Mouse (Mus musculus) mature B cell (primary cell): ENCODE data around the gene Zc3h12c.

Experiments
- in situ Hi-C: fragments of 300-500 bp; cut with MboI; formaldehyde crosslinking; loops from 2 replicates; pipeline ENCODE4 v1.14.3; 2019

Zc3h12c gene

GRCm38 (mm10) chr9:52167084-52167483, 1.3 kb downstream of the Zc3h12c start:
- in situ Hi-C loops = loop anchor here (10.0 kb wide), 1 partner anchor 108 kb away; no protein-coding TSS in a partner anchor

GRCm38 (mm10) chr9:52165706-52166090, 2.7 kb downstream of the Zc3h12c start:
- in situ Hi-C loops = loop anchor here (10.0 kb wide), 1 partner anchor 109 kb away; no protein-coding TSS in a partner anchor

DNA sequence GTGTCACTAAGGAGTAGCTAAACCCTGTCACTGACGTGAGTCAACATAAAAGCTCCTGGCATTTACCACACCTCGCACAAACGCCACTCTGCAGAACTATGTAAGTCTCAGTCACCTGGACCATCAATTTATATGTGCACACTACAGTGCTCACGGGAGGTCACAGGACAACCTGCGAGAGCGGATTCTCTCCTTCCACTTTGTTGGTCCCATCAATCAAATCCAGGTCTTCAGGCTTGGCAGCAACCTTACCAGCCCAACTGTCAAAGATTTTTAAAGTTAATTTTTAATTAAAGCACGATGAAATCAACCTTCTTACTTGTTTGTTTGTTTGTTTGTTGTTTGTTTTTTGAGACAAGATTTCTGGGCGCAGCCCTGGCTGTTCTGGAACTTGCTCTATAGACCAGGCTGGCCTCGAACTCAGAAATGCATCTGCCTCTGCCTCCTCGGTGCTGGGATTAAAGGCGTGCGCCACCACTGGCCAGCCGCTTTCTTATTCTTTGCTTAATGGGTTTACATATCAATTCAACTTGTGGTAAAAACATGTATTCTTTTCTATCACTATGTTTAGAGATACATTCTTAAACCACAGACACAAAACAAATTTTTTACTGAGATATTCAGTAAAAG, 3.2 kb downstream of the Zc3h12c start:
- in situ Hi-C loops = loop anchor here (10.0 kb wide), 1 partner anchor 110 kb away; no protein-coding TSS in a partner anchor

DNA sequence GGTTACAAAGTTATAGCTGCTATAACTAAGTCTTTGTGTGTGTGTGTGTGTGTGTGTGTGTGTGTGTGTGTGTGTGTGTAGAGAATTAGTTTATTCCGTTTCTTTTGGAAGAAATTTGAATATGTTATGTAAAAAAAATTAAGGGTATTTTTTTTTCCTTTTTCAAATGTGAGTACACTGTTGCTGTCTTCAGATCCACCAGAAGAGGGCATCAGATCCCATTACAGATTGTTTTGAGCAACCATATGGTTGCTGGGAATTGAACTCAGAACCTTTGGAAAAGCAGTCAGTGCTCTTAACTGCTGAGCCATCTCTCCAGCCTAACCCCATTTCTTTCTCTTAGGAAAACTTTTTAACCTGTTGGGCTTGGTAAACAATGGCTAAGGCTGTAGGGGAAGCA, 7.9 kb downstream of the Zc3h12c start:
- in situ Hi-C loops = loop anchor here (10.0 kb wide), 1 partner anchor 114 kb away; no protein-coding TSS in a partner anchor

GRCm38 (mm10) chr9:52158561-52158960, 9.8 kb downstream of the Zc3h12c start:
- in situ Hi-C loops = no loop called here

DNA sequence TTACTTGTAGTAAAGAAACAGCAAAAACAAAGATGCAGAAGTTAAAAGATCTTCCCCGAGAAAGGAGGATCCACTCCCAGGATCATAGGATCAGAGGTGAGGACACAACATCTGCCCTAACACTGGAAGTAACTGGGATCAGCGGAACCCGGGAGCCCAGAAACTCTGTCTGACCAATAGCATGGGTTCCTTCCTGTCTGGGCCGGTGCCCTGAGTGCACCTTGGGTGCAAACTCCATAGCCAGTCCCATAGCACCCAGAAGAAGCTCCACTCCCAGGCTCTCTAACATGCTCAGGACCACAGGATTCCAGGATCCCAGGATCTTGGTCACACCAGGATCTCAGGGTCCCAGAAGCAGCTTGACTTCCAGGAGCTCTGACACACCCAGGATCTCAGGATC, 13.0 kb downstream of the Zc3h12c start:
- in situ Hi-C loops = no loop called here

DNA sequence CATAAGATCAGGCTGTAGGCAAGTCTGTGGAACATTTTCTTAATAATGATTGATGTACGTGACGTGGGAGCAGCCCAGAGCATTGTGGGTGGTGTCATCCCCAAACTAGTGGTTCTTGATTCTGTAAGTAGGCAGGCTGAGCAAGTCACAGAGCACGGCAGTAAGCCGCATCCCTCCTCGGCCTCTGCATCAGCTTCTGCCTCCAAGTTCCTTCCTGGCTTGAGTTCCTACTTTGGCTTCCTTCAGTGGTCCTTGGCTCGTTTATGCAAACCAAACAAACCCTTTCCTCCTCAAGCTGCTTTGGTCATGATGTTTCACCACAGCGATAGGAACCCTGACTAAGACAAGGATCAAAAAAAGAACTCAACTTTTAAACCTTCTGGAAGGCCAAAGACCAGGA, 14.1 kb downstream of the Zc3h12c start:
- in situ Hi-C loops = no loop called here

DNA sequence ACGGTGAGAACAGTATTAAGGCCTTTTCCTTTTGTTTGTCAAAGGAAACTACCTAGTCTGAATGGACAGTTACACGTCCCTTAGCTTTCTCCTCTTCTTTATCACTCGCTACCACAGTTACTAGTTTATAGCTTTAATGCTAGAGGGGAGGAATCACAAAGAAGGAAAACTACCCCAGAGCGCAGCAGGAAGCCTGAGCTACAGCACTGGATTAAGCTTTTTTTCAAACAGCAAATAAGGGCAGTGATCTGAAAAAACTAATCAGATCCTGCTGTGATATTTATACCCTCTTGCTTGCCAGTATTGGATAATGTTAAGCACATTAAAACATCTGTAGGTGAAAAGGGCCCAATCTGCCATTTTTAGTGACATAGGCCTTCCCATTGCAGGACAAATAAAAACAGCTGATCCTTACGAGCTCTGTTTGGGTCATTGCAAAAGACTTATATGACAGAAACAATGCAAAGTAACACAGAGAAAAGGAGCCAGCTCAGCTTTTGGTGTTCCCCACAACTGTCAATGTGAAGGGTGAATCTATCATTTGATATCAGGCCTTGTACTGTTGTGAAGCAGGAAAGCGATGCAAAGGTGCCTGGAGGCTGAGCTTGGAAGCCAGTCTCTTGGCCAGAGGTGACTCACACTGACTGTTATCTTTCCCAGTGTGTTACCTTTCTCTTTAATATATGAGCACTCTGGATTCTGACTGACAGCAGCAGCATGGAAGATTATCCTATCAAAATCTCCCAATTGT, 16.1 kb downstream of the Zc3h12c start:
- in situ Hi-C loops = no loop called here

GRCm38 (mm10) chr9:52149768-52150167, 18.6 kb downstream of the Zc3h12c start:
- in situ Hi-C loops = no loop called here

DNA sequence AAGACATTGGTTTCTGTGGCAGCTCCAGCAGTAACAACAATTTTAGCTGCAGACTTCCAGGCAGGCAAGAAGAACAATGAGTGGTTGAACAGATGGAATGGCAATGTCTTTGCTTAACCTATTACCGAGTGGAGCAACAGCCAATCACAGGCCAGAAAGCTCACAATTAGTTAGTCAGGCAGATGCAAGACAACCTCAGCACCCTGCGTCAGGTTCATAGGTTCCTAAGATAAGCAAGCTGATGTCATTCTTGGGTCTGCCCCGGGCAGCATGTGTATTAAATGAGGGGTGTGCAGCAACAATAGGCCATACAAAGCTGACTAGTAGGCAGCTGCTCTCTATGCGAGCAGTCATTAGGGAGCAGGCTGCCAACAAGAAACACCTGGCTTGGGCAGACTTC, 19.1 kb downstream of the Zc3h12c start:
- in situ Hi-C loops = no loop called here

GRCm38 (mm10) chr9:52148831-52149230, 19.5 kb downstream of the Zc3h12c start:
- in situ Hi-C loops = no loop called here

- in situ Hi-C loops = no loop called here
These were observed 20.1 kb downstream of the Zc3h12c start for GRCm38 (mm10) chr9:52148311-52148710.

DNA sequence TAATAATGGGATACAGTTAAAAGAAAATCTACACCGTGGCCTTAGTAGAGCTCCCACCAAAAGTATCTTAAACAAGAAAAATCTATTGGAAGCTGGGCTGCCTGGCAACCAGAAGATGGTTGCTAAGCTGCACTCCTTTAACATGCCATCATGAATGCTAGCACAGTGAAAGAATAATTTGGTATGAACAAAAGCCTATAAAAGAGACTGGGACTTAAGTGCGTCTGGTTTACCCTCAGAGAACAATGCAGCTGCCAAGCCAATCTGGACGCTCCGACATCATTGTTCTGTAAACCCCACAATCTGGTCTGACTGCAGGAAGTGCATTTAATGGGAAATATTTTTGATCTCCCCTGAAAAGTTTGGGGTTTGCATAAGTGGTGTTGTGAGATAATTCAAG, 22.1 kb downstream of the Zc3h12c start:
- in situ Hi-C loops = no loop called here

- in situ Hi-C loops = no loop called here
These were observed 35.6 kb downstream of the Zc3h12c start for GRCm38 (mm10) chr9:52132771-52133170.

DNA sequence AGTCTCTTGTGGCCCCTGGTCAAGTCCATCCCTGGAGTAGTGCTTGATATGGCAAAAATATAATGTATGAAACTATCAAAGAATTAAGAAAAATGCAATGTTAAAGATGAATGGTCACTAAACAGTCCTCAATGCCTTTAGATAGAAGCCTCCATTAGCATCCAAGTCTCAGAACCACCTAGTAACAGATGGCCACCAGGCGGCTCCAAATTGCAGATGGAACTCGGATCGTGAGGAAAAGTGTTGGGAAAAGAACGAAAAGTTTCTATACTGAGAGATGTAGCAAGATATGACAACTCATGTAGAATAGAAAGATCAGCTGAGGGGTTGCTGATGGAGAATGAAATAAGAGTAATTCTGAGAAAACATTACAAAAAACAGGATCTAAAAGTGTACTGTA, 38.0 kb downstream of the Zc3h12c start:
- in situ Hi-C loops = no loop called here

GRCm38 (mm10) chr9:52125225-52125624, 43.1 kb downstream of the Zc3h12c start:
- in situ Hi-C loops = no loop called here

GRCm38 (mm10) chr9:52119212-52119611, 49.2 kb downstream of the Zc3h12c start:
- in situ Hi-C loops = no loop called here

DNA sequence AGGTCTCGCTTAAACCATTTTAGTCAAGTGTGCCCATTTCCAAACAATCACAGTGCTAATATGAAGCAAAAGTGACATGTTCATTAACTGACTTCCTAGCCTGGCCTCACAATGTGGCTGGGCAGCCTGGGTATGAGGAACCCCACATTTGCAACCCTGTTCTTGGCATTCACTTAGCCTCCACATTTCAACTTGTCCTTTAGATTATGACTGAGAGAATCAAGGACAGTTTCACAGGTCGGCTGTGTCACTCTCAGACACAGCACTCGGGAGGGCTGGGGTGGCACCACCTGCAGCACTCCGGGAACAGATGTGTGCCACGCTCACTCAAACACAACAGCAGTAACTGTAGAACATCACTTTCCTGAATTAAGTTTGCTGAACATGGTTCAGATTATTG, 55.3 kb downstream of the Zc3h12c start:
- in situ Hi-C loops = no loop called here

- in situ Hi-C loops = no loop called here
These were observed 57.6 kb downstream of the Zc3h12c start for GRCm38 (mm10) chr9:52110738-52111137.

- in situ Hi-C loops = no loop called here
These were observed 61.2 kb downstream of the Zc3h12c start for GRCm38 (mm10) chr9:52107161-52107560.

GRCm38 (mm10) chr9:52105423-52105822, 62.9 kb downstream of the Zc3h12c start:
- in situ Hi-C loops = no loop called here

DNA sequence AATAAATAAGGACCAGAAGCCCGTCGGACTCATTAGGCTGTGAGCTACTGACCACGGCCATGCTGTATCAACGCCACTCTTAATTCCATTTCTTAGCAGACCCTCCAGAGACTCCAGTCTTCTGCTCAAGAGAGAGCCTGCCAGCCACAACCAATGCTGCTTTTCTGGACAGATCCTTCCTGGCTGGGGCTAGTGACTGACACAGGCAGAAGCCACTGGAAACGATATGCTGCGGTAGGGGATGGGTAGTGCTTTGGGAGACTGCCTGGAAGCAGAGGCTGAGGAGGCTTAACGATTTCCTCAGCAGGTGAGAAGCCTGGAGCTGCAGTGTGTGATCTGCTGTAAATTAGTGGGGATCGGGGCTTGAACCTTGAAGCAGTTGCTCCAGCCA, 64.2 kb downstream of the Zc3h12c start:
- in situ Hi-C loops = no loop called here

GRCm38 (mm10) chr9:52103448-52104224, 64.7 kb downstream of the Zc3h12c start:
- in situ Hi-C loops = no loop called here
